Mouse (Mus musculus) 416B (cell line): ENCODE results near the gene Gdf9.

Experiments
- DNase-seq: peaks from one replicate; pipeline ENCODE4 v3.0.0; 2011; ENCODE audit warnings: low read depth

Gdf9 gene

DNA sequence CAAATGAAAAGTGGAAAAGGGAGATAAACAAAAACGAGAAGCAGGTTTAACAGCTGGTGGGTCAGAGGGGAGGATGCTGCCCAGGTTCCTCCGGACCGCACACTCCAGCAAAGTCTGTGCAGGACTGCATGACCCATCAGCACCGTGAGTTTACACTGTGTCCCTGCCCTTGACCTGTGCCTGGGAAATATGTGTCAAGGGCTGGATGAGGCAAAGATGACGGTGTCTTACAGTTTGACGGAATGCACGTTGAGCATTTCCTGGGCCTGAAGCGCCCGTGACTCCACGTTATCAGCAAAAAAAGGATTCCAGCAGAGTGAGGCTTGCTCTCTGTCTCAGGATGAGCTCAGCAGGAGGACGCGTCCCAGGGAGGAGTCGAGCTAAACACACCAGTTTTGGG, 14.7 kb downstream of the Gdf9 start:
- no peak for DNase-seq

DNA sequence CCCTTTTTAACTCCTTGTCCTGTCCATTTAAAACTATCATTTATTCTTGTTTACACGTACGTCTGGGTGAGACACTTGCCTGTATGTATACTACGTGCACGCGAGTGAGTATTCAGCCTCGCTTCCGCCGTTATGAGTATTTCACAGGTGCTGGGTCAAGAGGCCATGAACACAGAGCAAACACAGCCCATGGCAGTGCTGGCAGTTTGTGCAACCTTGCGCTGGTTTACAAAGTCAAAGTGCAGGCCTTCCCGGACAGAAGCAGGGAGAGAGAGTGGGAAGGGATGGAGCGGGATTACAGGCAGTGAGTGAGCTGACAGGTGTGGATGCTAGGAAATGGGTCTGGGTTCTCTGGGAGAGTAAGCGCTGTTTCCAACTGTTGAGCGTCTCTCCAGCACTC, 15.4 kb downstream of the Gdf9 start:
- DNase-seq, result no peak

DNA sequence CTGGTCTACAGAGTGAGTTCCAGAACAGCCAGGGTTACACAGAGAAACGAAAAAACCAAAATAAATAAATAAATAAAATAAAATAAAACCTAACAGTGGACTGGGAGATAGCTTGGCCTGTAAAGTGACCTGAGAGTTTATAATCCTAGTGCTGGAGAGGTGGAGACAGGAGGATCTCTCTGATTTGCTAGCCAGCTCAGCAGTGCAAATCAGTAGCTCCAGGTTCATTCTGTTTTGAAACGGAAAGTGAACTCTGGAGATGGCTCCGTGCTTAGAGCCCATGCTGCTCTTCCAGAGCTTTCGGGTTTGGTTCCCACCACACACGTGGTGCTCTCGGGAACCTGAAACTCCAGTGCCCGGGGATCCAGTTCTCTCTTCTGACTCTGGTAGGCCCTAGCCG, 17.2 kb downstream of the Gdf9 start:
- no peak for DNase-seq

DNA sequence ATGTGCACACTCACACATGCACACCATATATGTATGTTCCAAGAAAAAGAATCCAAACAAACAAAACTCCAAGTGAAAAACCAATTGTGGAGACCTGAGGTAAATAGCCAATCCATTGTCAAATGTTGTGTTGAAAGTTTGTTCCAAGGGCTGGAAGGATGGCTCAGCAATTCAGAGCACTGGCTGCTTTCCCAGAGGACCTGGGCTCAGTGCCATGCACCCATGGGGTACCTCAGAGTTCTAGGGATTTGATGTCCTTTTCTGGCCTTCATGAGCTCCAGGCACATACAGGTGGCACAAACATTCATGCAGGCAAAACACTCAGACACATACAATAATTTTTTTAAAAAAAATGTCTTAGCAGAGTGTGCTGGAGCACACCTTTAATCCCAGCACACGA, 17.7 kb downstream of the Gdf9 start:
- no peak for DNase-seq

DNA sequence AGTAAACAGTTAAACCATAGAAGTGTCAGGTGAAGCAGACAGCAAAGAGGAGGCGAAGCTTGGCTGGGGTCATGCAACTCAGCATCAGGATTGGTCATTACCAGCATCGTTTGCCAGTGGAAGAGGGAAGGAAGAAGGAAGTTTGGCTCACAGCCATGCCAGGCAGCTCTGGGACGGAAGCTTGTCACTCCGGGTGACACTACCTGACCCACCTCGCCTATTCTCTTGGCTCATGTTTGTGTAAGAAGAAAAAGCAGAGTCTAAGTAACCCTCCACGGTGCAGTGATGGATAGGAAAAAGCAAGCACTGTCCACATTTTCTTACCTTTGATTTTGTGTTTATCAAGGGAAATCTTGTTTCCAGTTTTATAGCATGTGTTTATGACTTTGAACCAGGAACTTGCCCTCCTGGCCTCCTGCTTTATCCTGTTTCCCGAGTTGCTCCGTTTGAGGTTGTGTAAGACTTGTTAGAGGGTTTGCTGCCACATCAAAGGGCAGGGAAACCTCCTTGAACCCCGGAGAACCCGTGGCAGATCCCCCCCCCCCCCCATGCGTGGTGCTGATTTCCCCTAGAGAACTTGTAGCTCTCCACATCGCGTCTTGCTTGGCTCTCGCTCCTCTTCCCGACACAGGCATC, 19.4 kb downstream of the Gdf9 start:
- DNase-seq, result no peak

DNA sequence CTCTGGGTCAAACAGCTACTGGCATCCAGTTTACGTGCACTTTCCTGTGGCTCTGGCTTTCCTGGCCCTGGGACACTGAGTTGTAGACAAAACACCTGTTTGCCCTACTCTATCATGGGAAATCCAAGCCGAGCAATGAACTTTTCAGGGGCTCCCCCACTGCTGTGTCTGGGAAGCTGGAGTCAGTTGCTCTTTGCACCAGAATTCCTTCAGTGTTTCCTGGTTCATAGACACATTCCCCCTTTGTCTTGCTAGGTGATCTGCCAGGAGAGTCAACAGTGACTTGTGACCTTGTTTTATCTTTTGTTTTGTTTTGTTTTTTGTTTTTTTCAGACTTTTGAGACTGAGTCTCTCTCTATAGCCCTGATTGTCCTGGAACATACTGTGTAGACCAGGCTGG, 20.5 kb downstream of the Gdf9 start:
- no peak for DNase-seq

DNA sequence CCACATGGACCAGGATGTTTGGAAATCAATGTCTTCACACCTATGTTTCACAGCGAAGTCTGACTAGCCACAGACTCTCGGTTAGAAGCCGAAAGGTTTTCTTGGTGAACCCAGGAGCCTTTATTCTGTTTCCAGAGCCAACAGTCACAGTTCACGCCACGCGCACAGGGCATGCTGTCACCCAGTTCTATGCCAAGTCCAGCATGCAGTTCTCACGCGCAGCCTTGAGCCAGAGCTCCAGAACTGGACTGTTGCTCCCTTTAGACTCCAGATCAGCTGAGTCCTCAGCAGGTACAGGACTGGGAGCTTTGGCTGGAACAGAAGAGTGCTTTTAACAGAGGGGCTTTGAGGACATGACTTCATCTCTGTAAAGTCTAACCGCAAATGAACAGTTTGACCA, 21.6 kb downstream of the Gdf9 start:
- no peak for DNase-seq

DNA sequence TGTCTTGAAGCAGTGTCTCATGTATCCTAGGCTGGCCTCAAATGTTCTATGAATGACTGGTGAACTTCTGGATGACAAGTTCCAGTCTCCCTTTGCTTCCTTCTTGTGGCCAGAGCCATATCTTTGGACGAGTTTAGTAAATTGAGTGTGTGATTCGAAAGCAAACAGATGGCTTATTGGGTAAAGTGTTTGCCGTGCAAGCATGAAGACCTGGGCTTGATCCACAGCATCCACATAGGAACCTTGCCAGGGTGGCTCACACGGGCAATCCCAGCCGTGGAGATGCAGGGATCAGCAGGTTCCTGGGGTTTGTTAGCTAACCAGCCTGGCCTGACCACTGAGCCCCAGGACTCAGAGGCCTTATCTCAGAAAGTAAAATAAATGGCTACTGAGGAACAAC, 22.2 kb downstream of the Gdf9 start:
- DNase-seq, result no peak

DNA sequence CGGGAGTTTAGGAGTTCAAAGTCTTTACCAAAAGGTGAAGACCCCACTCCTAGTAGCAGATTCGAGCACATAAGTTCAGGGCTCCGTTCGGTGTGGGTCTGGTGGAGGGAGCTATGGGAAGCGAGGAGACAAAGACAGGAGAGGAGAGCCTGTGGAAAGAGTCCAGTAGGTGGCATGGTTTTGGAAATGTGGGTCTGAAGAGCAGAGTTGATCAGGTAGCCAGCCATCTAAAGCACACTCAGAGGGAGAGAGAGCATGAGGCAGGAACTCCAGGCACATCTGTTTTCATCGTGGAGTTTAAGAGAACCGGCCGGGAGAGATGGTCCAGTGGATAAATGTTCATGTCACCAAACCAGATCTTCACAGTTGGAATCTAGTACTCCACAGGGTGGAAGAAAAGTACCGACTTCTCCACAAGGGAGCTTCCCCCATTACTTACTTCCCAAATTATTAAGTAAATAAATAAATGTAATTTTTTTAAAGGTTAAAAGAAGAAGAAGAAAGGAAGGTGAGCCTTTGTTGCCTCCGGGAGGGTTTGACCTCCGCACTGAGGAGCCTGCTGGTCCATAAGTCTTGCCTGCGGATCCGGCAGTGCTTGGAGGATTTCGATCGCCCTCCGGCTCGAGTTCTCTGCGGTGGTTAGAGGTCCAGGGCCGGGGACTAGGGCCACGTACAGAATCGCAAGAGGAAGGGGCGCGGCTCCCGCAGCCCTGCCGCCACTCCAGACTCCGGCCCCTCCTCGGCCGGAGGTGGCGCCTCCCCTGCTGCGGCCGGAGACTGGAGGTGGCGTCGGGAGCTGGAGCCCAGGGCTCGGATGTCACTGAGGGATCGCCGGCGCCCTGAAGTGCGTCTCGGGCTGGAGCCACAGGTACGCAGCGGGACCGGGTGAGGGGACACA, 25.9 kb downstream of the Gdf9 start, which contains the start of the genes Gm10447 and Shroom1:
Gene Gm10447 (minus strand): TSS at position 637 of the 898 bp plus-strand sequence.
Gene Shroom1 (plus strand): TSS at position 732 of the 898 bp plus-strand sequence.
- no peak for DNase-seq

DNA sequence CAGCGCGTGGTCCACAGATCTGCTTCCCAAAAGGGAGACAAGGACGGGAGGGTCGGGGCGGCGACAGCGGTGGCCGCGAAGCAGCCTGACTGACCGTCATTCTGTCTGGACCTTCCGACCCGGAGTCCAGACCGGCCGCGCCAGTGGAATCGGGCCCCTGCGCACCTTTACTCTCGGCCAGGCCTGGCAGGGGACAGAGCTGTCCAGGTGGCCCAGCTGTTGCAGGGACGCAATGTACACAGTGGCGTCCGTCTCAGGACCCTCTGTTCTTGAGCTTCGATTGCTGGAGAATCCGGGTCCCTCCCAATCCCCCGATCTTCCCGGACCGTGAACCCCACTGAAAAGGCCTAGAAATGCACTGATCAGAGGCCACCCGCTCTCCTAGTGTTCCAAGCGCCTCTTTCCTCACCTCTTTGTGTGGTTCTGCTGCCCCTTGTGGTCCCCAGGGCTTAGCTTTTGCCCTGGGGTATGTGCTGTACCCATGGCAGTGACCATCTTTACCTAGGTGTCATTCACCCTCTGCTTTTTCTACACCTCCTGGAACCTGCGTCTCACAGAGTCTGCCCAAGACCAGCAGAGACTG, 26.6 kb downstream of the Gdf9 start:
- no peak for DNase-seq

DNA sequence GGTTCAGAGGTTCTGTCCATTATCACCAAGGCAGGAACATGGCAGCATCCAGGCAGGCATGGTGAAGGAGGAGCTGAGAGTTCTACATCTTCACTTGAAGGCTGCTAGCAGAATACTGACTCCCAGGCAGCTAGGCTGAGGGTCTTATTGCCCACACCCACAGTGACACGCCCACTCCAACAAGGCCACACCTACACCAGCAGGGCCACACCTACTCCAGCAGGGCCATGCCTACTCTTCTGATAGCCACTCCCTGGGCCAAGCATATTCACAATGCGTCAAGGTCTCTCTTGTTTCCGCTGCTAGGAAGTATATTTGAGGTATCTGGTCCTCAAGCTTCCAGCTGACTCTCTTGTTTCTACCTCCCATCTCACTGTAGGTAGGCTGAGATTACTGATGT, 28.2 kb downstream of the Gdf9 start:
- DNase-seq, result no peak

DNA sequence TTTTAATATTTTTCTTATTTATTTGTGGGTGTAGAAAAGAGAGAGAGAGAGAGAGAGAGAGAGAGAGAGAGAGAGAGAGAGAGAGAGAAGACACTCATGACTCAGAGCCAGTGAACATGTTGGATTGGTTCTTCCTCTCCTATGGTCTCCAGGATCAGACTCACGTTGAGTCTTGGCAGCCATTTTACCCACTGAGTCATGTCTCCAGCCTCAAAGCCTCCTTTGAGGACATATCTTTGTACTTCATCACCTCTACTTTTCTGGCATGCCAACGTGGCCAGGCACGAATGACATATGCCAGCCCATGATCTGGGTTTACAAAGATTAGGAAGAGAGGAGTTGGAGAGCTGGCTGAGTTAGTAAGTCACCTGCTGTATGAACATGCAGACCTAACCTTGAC, 29.4 kb downstream of the Gdf9 start:
- peak; percentile 28 for DNase-seq

DNA sequence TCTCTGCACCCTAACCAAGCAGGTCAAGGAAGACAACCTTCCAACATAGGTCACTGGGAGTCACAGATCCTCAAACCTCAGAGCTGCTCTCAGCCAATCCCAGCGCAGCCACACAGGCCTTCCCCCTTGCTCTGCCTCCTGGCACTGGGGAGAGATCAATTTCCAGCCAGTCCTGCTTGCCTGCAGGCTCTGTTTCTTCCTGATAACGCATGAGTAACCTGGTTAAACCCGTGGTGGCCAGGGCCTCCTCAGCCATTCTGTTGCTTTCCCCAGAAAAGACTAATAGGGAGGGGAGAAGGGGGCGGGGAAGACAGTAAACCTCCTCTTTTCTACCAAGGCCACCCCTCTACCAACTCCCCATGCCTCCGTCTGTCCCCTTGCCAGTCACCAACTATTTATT, 30.9 kb downstream of the Gdf9 start:
- peak; percentile 30 for DNase-seq

DNA sequence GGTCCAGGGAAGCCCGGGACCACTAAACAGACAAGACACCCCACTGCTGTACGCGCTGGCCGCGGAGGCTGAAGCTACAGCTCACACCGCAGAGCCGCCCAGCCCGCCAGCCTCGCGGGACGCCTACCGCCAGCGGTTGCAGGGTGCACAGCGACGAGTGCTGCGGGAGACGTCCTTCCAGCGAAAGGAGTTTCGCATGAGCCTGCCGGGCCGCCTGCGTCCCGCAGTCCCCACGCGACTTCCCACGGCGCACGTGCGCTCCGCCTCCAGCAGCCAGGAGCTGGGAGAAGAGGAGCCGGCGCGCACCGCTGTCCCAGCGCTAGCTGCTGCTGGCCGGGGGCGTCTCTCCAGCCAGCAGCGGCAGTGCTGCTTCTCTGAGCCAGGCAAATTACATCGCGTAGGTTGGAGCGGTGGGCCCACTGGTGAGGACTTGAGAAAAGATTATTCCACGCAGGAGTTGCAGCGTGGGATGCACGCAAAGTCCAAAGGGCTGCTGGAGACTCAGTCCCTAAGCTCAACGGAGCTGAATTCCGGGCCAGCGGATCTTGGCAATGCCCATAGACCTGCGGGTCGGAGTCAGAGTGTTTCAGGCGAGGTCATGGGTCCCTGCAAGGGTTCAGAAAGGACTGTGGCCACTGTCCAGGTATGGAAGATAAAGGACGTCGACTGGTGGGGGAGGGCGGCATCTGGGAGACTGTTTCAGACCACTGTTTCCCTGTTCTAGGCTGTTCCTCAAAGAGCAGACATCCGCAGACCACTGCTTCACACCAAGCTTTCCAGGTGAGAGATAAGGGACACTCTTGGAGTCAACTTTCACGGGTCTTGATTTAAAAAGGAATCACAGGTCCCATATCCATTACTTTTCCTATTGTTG, 33.0 kb downstream of the Gdf9 start:
- no peak for DNase-seq

DNA sequence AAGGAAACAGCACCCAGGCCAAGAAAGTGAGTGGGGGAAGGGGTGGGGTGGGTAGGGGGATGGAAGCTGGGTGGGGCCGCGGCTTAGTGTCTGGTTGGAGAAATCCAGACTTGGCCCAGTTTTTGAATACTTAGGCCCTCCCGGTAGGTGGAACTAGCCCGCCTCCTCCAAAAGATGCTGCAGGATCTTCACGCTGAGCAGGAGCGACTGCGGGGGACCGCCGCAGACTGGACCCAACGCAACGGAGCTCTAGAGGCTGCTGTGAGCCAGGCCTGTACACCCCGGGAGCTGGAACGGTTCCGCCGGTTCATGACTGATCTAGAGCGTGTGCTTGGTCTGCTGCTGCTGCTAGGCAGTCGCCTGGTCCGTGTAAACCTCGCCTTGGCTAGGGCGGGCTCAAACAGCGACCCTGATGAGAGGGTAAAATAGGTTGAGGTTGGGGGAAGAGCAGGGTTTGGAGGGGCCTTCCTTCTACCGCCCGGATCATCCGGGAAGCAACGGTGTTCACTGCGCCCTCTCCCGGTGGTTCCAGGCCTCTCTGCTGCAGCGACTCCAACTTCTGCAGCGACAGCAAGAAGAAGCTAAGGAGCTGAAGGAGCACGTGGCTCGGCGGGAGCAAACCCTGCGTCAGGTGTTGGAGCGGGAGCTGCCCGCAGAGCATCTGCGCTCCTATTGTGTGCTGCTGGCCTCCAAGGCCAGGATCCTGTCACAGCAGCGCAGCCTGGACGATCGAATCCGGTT, 35.6 kb downstream of the Gdf9 start:
- DNase-seq, result no peak

DNA sequence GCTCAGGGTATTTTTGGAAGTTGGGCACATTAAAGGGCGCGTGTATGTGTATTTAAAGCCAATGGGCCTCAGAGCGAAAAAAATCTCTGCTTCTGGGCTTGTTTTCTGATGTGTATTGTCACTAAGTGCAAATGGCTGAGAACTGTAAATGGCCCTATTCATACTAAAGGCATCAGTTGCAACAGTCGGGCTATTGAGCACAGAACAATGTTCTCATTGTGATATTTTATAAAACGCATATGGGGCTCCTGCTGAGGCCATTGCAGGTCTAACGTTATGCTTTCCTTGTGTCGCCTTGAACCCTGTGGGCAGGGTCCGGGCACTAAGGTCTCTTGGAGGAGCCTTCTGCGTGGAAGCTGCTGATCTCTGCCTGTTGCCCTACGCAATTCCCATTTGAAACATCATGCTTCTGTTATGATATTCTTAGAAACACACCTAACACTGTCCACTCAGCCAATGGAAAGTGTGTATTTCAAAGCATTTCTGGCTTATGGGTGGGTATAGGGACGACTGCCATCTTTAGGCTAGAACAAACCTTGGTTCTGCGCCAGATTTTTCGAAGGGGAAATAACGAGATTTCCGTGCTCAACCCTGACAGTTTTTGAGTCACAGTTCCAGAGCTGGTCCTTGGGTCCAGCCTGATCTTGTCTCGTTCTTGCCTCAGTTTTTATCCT, 38.6 kb downstream of the Gdf9 start:
- no peak for DNase-seq

DNA sequence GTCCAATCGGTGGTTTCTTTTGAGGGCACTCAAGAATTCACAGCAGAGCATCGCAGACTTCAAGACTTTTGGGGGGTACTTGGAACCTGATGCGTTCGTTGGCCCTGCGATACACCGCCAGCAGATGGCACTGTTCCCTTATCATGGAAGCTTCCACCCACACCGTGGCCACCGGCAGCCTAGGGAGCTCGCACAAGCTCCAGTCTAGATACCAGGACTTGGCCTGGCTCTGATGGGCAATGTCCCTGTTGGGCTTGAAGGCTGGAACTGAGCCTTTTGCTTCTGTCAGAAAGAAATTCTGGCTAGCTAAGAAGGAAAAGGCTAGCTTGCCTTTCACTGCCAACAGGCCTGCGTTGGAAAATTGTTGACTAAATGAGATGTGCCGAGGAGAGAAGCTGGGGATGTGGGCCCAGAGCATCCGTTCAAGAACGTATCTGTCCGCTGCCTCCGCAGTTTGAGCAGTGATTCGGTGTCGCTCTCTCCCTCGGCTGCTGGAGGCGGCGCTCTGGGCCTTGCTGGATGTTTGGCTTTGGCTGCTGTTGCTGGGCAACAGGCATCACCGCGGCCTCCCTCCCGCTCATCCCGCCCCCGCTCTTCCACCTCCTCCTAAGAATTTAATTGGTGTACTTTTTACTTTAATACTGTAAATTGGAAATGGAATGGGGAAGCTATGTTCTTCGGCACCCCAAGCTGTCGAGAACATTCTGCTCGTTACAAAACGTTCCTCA, 39.3 kb downstream of the Gdf9 start, which contains the start of gene Gm9837:
Gene Gm9837 (minus strand): TSS at position 512 of the 728 bp plus-strand sequence.
- peak; percentile 82 for DNase-seq

DNA sequence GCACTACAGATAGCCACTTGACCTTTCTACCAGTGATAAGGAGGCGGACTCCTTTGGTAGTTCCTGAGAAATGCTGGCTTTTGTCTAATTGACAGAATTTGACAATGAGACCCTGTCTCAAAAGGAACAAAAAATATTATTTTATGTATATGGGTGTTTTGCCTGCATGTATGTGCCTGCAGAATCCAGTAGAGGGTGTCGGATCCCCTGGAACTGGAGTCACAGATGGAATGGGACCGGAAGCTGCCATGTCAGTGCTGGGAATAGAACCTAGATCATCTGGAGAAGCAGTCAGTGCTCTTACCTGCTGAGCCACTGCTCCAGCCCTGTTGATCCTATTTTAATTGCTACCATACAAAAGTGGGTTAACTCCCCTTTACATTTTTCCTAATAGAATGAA, 41.9 kb downstream of the Gdf9 start:
- DNase-seq, result no peak

DNA sequence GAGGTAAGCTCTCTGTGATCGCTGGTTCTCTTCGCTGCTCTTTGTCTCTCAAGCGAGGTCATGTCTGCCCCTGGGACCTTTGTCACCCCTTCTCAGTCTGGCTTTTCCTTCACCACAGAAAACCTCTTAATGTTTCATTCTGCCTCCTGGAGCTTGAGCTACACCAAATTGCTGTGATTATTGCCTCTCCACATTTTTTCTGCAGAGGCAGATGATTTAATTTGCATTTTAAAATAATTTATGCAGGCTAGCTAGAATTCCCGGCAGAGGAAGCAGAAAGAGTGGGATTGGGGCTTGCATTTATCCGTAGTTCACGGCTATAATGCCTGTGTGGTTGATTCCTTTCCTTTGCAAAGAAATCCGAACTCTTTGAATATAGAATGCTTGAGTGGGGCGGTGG, 44.8 kb downstream of the Gdf9 start:
- no peak for DNase-seq

DNA sequence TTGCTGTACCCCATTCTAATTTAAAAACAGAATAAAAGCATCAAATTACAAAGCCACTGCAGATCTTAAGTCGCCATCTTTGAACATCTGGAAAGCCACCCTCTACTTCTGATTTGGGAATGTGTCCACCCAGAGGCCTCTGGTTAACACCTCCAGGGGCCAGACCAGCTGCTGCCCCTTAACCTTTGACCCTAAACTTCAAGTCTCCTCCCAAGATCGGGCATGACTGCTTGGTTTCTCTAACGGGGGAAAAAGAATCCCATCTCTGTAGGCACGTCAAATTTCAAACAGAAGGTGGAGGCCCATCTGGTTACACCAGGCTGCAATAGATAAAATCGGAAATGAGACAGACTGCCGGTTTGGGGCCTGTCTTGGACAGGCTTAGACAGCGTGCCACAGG, 47.0 kb downstream of the Gdf9 start:
- DNase-seq, result no peak
